Mouse (Mus musculus) gastrocnemius, postnatal 36 days (tissue): ENCODE measurements around the gene Tspan4. TPM values are rescaled to one million over a fixed set of nuclear protein-coding genes. Genes with fewer than 3 reads are reported as not detected.

Experiments
- DNase-seq, 2 experiments: peaks; one replicate each; pipeline ENCODE4 v3.0.0; 2022
- intact Hi-C: fragments of 180-260 bp; cut with DNase I; formaldehyde crosslinking; loops from one replicate; pipeline ENCODE4 v1.15.1; 2025
- total RNA-seq, 2 experiments: library from RNA; stranded (reverse); gene quantifications; 2 replicates each; pipeline ENCODE4 v1.2.3; 2021

Gene Tspan4
- total RNA-seq, 2 experiments from 2014 or later = 7.2 to 14.1 TPM

GRCm38 (mm10) chr7:141495379-141495778 lies 20.3 kb downstream of the Tspan4 start:
- intact Hi-C loops = no loop called here
- DNase-seq = no peak

GRCm38 (mm10) chr7:141495940-141496339 lies 20.9 kb downstream of the Tspan4 start:
- DNase-seq = no peak
- intact Hi-C loops = no loop called here

DNA sequence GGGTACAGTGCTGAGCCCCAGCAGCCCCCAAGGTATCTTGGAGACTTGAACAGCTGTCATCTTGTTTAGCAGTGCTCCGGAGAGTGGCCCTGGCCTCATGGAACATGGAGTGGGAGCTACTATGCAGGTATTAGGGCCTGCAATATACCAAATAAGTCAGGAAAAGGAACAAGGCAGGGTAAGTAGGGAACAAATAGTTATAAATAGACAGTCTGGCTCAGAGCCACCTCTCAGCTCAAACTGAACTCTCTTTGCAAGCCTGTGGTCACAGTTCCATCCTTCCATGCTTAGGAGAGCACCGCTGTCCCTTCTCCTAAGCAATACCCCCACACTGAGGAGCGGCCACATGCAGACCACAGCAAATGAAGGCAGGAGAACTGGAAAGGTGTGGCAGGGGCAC lies 22.6 kb downstream of the Tspan4 start:
- no peak for DNase-seq
- intact Hi-C loops = no loop called here

DNA sequence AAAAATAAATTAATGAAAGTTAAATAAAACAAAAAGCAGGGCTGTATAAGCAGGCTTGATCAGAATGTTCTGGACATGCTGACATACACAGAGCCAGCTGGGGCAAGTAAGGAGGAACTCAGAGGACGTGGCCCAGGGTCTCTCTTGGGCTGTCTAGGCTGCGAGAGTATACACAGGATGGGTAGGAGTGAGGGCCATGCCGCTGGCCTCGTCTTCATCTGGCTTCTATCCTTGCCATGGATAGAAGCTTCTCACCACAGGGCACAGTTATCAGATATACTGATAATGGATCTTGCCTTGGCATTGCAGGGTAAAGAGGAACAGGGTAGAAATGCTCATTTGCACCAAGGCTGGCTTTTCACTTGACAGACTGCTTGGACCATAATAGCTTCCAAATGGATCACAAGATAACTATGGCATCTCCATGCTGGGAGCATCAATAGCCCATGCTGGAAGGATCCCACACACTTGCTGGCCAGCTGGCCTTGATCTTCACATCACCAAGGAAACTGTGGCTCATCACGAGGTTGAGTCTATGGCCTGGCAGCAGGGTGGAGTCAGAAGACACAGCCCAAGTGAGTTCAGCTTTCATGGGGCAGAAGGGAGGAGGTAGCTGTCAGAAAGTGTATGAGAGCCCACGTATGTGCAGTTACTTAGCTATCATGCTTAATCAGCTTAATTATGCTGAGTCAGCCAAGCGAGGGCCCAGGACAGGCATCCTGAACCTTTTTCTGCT lies 26.9 kb downstream of the Tspan4 start:
- intact Hi-C loops = no loop called here
- no peak for DNase-seq

GRCm38 (mm10) chr7:141502556-141502905 lies 27.5 kb downstream of the Tspan4 start:
- intact Hi-C loops = no loop called here
- DNase-seq = no peak

DNA sequence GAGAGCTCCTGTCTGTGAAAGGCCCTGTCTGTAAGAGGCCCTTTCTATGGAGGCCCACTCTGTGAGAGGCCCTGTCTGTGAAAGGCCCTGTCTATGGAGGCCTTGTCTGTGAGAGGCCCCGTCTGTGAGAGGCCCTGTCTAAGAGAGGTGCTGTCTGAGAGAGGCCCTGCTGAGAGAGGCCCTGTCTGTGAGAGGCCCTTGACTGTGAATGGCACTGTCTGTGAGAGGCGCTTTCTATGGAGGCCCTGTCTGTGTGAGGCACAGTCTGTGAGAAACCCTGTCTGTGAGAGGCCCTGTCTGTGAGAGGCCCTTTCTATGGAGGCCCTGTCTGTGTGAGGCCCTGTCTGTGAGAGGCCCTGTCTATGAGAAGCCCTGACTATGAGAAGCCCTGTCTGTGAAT lies 31.2 kb downstream of the Tspan4 start:
- intact Hi-C loops = no loop called here
- DNase-seq = no peak

DNA sequence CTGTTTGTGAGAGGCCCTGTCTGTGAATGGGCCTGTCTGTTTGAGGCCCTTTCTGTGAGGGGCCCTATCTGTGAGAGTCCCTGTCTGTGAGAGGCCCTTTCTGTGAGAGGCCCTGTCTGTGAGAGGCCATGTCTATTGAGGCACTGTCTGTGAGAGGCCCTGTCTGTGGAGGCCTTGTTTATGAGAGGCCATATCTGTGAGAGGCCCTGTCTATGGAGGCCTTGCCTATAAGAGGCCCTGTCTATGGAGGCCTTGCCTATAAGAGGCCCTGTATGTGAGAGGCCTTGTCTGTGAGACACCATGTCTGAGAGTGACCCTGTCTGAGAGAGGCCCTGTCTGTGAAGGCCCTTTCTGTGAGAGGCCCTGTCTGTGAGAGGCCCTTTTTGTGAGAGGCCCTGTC lies 33.1 kb downstream of the Tspan4 start:
- no peak for DNase-seq
- intact Hi-C loops = no loop called here

DNA sequence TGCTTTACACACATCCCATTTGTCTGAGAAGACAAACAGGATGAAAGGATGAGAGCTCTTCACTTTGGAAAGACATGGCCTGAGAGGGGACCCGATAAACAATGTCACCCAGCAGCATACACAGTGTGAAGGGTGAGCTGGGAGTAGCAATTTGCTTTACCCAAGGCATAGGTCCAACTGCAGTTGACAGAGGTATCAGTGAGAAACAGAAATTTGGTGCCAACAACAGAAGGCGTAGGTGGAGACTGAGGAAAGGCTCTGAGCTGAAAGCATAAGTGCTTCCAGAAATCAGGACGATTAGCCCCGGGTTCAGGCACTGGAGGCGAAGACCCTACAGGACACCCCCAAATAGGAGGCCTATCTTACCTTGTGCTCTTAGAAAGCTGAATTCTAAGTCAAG lies 35.2 kb downstream of the Tspan4 start:
- intact Hi-C loops = no loop called here
- DNase-seq = no peak

GRCm38 (mm10) chr7:141510681-141511191 lies 35.7 kb downstream of the Tspan4 start:
- intact Hi-C loops = no loop called here
- no peak for DNase-seq

GRCm38 (mm10) chr7:141517638-141518037 lies 42.6 kb downstream of the Tspan4 start:
- no peak for DNase-seq

GRCm38 (mm10) chr7:141518296-141518695 lies 43.3 kb downstream of the Tspan4 start:
- no peak for DNase-seq
- intact Hi-C loops = no loop called here

More at GRCm38 (mm10) chr7:141517638-141518037, 42.6 kb downstream of the Tspan4 start:
- intact Hi-C loops = no loop called here

DNA sequence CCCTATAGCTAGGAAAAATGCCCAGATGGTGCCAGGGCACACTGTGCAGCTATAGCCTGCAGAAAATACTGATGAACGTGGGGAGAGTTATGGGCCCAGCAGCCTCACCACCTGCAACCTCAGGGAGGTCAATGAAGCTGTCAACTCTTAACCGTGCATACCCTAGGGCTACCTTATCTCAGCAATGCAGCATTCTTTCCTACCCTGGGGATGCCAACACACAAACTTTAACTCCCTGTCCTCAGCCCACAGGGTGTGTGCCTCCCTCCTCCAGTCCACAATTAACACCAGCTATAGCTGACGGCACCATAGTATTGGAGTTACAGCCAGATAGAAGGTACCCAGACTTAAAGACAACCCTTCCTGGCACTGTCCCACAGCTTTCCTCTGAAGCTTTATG lies 43.9 kb downstream of the Tspan4 start:
- intact Hi-C loops = no loop called here

DNA sequence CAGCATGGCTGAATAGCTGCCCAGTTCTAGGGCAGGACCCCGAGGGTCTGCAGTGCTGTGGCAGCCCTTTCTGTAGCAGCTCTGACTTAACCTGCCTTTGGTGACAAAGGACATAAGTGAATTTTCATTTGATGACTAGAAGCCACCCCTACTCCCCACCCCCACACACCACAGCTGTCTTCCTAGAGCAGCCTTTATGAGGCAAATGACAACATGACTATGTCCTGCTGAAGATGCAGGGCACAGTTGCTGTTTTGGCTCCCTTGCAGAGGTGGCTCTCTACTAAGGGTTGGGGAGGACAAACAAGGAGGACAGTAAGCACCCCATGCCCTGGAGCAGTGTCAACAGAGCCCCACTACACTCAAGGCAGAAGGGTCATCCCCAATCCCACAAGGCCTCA lies 44.8 kb downstream of the Tspan4 start:
- DNase-seq = no peak
- intact Hi-C loops = no loop called here

More for the DNA sequence above, 43.9 kb downstream of the Tspan4 start:
- no peak for DNase-seq

DNA sequence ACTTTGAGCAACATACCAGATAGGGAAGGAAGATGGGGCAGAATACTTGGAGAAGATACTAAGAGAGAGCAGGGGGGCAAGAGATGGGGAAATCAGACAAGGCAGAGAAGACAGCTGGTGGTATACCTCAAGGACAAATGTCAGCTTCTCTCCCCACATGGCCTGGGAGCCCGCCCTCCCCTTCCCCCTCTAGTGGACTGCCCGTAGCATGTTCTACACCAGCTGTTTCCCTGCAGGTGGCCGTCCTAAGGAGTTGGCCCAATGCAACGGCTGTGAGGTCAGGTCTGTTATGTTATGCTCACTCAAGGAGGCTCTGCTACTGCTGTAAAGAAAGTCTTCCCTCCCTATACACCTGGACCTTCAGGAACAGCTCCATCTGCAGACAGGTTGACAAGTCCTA lies 48.0 kb downstream of the Tspan4 start:
- no peak for DNase-seq
- intact Hi-C loops = no loop called here

- no peak for DNase-seq
- intact Hi-C loops = no loop called here
Measured at GRCm38 (mm10) chr7:141524271-141524670, 49.2 kb downstream of the Tspan4 start.

GRCm38 (mm10) chr7:141524760-141525579 lies 49.9 kb downstream of the Tspan4 start:
- intact Hi-C loops = loop anchor here (1.0 to 5.0 kb wide), 2 partner anchors 45 to 123 kb away; no protein-coding TSS in a partner anchor
- peak; percentile 69 to 71 for DNase-seq

DNA sequence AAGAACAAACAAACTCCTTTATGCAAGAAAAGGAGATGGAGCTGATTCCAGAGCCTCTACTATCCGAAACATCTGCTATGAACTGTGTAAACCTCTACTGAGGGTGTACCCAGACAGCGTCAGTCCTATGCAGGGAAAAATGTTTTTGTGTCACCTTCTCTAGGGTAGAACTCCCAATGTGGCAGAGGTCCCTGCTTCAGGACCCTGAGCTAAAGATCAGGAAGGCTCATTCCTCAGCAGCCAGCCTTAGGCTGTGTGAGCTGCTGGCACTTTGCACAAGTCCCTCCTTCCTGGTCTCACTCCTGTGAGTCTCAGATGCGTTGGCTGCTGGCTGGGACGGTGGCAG lies 50.5 kb downstream of the Tspan4 start:
- no peak for DNase-seq
- intact Hi-C loops = loop anchor here (1.0 to 5.0 kb wide), 2 partner anchors 45 to 123 kb away; no protein-coding TSS in a partner anchor

DNA sequence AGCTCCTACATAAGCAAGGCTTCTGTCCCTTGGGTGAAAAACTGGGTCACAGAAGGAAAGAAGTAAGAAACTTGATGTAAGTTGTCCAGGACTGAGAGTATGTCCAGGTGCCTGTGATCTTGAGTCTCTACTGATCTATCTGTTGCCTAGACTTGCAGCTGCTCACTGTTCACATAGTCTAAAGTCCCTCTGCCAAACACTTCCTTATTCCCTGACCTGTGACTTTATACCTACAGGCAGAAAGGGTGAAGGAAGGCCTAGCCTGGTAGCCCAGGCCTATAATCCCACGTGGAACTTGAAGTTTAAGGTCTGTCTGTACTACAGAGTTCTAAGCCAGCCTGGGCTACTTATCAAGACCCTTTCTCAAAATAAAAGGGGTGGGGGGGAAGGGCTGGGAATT lies 60.5 kb downstream of the Tspan4 start:
- intact Hi-C loops = no loop called here
- DNase-seq = no peak

DNA sequence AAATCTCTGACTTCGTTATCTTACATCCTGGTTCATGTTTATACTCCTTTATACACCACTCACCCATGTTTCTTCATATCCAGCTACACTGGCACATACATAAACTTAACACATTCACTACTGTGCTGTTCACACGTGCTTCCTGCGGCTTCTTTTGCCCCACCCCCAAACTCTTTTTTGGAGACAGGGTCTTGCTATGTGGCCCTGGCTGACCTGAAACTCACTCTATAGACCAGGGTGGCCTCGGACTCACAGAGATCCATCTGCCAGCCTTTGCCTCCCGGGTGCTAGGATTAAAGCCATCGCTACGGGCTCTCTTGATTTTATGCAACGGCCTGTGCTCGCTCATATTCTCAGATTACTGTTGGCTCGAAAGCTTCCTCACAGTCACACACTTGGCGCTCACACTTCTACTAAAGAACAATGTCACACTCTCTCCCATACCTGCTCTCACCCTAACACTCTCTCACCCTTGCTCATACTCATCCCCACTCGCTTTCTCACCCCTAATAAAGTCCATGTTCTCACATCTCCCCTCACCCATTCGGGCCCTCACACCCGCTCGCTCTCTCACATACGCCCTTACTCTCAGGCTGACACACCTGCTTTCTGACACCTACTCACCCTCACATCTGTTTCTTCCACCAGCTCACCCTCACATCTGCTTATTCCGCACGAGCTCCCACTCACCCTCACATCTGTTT lies 64.0 kb downstream of the Tspan4 start:
- DNase-seq = no peak
- intact Hi-C loops = no loop called here

- DNase-seq = peak; percentile 98 to 99
- intact Hi-C loops = loop anchor here (5.0 kb wide), 1 partner anchor 123 kb away; no protein-coding TSS in a partner anchor
Measured at GRCm38 (mm10) chr7:141539556-141540311, 64.7 kb downstream of the Tspan4 start, which contains the start of gene Chid1. Gene Chid1, minus strand, starts transcription at chr7:141539857.
